Mouse (Mus musculus): ENCODE data around the gene Pnma1. TPM values are rescaled to one million over a fixed set of nuclear protein-coding genes. Genes with fewer than 3 reads are reported as not detected.

The Pnma1 gene
- polyA plus RNA-seq, 1 experiment: 0.46 TPM

- no peaks in the 10 kb centered on the region for H3K27me3 ChIP-seq (ENCODE audit: control insufficient read depth, insufficient read depth, insufficient read length)
- peaks cover 87% of the 10 kb centered on the region for H3K79me2 ChIP-seq (ENCODE audit: control insufficient read depth, insufficient read depth)
- H3K4me3 ChIP-seq: no peak overlapping the region
- peaks cover 20% of the 10 kb centered on the region for H3K36me3 ChIP-seq (ENCODE audit: control insufficient read depth, insufficient read depth)
- no peak overlapping the region for H3ac ChIP-seq (ENCODE audit: control insufficient read depth, insufficient read length)
- no peak overlapping the region for H3K4me2 ChIP-seq (ENCODE audit: low read depth)
- TF ChIP-seq POLR2A (IDR thresholded peaks at IDR 0.05; ENCODE audit: insufficient read length, low read depth) (no peak), MAX (IDR thresholded peaks at IDR 0.05; ENCODE audit: low read depth) (no peak), TCF3 (IDR thresholded peaks at IDR 0.05; ENCODE audit: insufficient read length, low read depth) (no peak), MYOD1 (IDR thresholded peaks at IDR 0.05; ENCODE audit: control insufficient read depth in 1 of 3, insufficient read length in 2 of 3, low read depth in 2 of 3) (no peak), POLR2AphosphoS2 (IDR thresholded peaks at IDR 0.05; ENCODE audit: insufficient read length, low read depth) (no peak), CEBPB (IDR thresholded peaks at IDR 0.05; ENCODE audit: insufficient read depth, poor library complexity, severe bottlenecking) (no peak)
Observed at GRCm38 (mm10) chr12:84172862-84173261, 24.6 kb upstream of the Pnma1 start.

- Histone ChIP-seq H3K79me2 (ENCODE audit: control insufficient read depth, insufficient read depth) (peaks cover 87% of the 10 kb centered on the region), H3K4me2 (ENCODE audit: low read depth) (no peak overlapping the region), H3ac (ENCODE audit: control insufficient read depth, insufficient read length) (no peak overlapping the region), H3K4me3 (no peak overlapping the region), H3K27me3 (ENCODE audit: control insufficient read depth, insufficient read depth, insufficient read length) (no peaks in the 10 kb centered on the region), H3K36me3 (ENCODE audit: control insufficient read depth, insufficient read depth) (peaks cover 20% of the 10 kb centered on the region)
- TF ChIP-seq MAX (IDR thresholded peaks at IDR 0.05; ENCODE audit: low read depth): no peak
Observed at GRCm38 (mm10) chr12:84172216-84172615, 23.9 kb upstream of the Pnma1 start.

- H3ac ChIP-seq (ENCODE audit: control insufficient read depth, insufficient read length): no peak overlapping the region
- no peaks in the 10 kb centered on the region for H3K27me3 ChIP-seq (ENCODE audit: control insufficient read depth, insufficient read depth, insufficient read length)
- peaks cover 91% of the 10 kb centered on the region for H3K79me2 ChIP-seq (ENCODE audit: control insufficient read depth, insufficient read depth)
- H3K36me3 ChIP-seq (ENCODE audit: control insufficient read depth, insufficient read depth): peaks cover 25% of the 10 kb centered on the region
- no peak overlapping the region for H3K4me2 ChIP-seq (ENCODE audit: low read depth)
- H3K4me3 ChIP-seq: no peak overlapping the region
- TF ChIP-seq POLR2A (IDR thresholded peaks at IDR 0.05; ENCODE audit: insufficient read length, low read depth): no peak
- no peak for TF ChIP-seq POLR2AphosphoS2 (IDR thresholded peaks at IDR 0.05; ENCODE audit: insufficient read length, low read depth)
- no peak for TF ChIP-seq TCF3 (IDR thresholded peaks at IDR 0.05; ENCODE audit: insufficient read length, low read depth)
- no peak for TF ChIP-seq MYOD1 (IDR thresholded peaks at IDR 0.05; ENCODE audit: control insufficient read depth in 1 of 3, insufficient read length in 2 of 3, low read depth in 2 of 3)
- TF ChIP-seq MAX (IDR thresholded peaks at IDR 0.05; ENCODE audit: low read depth): no peak
- no peak for TF ChIP-seq TCF12 (IDR thresholded peaks at IDR 0.05; ENCODE audit: insufficient read depth, poor library complexity, severe bottlenecking)
- TF ChIP-seq USF1 (IDR thresholded peaks at IDR 0.05; ENCODE audit: low read depth): no peak
- no peak for TF ChIP-seq MYOG (IDR thresholded peaks at IDR 0.05; ENCODE audit: control insufficient read depth in 1 of 3, insufficient read depth in 1 of 3, insufficient read length in 2 of 3, low read depth in 2 of 3)
- TF ChIP-seq CEBPB (IDR thresholded peaks at IDR 0.05; ENCODE audit: insufficient read depth, poor library complexity, severe bottlenecking): no peak
- TF ChIP-seq E2F4 (IDR thresholded peaks at IDR 0.05; ENCODE audit: insufficient read depth): no peak
- no peak for TF ChIP-seq SRF (IDR thresholded peaks at IDR 0.05; ENCODE audit: control insufficient read depth, insufficient read length, low read depth)
- no peak for TF ChIP-seq REST (IDR thresholded peaks at IDR 0.05; ENCODE audit: insufficient read depth, insufficient read length)
Observed at GRCm38 (mm10) chr12:84170610-84171009, 22.3 kb upstream of the Pnma1 start.

- H3K79me2 ChIP-seq (ENCODE audit: control insufficient read depth, insufficient read depth): peaks cover 75% of the 10 kb centered on the region
- no peak overlapping the region for H3K4me3 ChIP-seq
- H3K36me3 ChIP-seq (ENCODE audit: control insufficient read depth, insufficient read depth): peaks cover 15% of the 10 kb centered on the region
- no peaks in the 10 kb centered on the region for H3K27me3 ChIP-seq (ENCODE audit: control insufficient read depth, insufficient read depth, insufficient read length)
- TF ChIP-seq MAX (IDR thresholded peaks at IDR 0.05; ENCODE audit: low read depth): no peak
- TF ChIP-seq TCF12 (IDR thresholded peaks at IDR 0.05; ENCODE audit: insufficient read depth, poor library complexity, severe bottlenecking): no peak
- TF ChIP-seq SRF (IDR thresholded peaks at IDR 0.05; ENCODE audit: control insufficient read depth, insufficient read length, low read depth): no peak
- TF ChIP-seq MYOG (IDR thresholded peaks at IDR 0.05; ENCODE audit: control insufficient read depth in 1 of 3, insufficient read depth in 1 of 3, insufficient read length in 2 of 3, low read depth in 2 of 3): no peak
- TF ChIP-seq USF1 (IDR thresholded peaks at IDR 0.05; ENCODE audit: low read depth): no peak
- TF ChIP-seq POLR2AphosphoS2 (IDR thresholded peaks at IDR 0.05; ENCODE audit: insufficient read length, low read depth): no peak
- no peak for TF ChIP-seq TCF3 (IDR thresholded peaks at IDR 0.05; ENCODE audit: insufficient read length, low read depth)
- no peak for TF ChIP-seq REST (IDR thresholded peaks at IDR 0.05; ENCODE audit: insufficient read depth, insufficient read length)
- no peak for TF ChIP-seq CEBPB (IDR thresholded peaks at IDR 0.05; ENCODE audit: insufficient read depth, poor library complexity, severe bottlenecking)
- TF ChIP-seq MYOD1 (IDR thresholded peaks at IDR 0.05; ENCODE audit: control insufficient read depth in 1 of 3, insufficient read length in 2 of 3, low read depth in 2 of 3): no peak
- no peak for TF ChIP-seq POLR2A (IDR thresholded peaks at IDR 0.05; ENCODE audit: insufficient read length, low read depth)
- no peak for TF ChIP-seq E2F4 (IDR thresholded peaks at IDR 0.05; ENCODE audit: insufficient read depth)
- no peak overlapping the region for H3K4me2 ChIP-seq (ENCODE audit: low read depth)
- no peak overlapping the region for H3ac ChIP-seq (ENCODE audit: control insufficient read depth, insufficient read length)
Observed at GRCm38 (mm10) chr12:84165631-84166373, 17.5 kb upstream of the Pnma1 start.

- Histone ChIP-seq H3K27me3 (ENCODE audit: control insufficient read depth, insufficient read depth, insufficient read length) (no peaks in the 10 kb centered on the region), H3K36me3 (ENCODE audit: control insufficient read depth, insufficient read depth) (peaks cover 20% of the 10 kb centered on the region), H3K4me2 (ENCODE audit: low read depth) (no peak overlapping the region), H3K4me3 (no peak overlapping the region), H3ac (ENCODE audit: control insufficient read depth, insufficient read length) (no peak overlapping the region), H3K79me2 (ENCODE audit: control insufficient read depth, insufficient read depth) (peaks cover 53% of the 10 kb centered on the region)
- TF ChIP-seq MYOG (IDR thresholded peaks at IDR 0.05; ENCODE audit: control insufficient read depth in 1 of 3, insufficient read depth in 1 of 3, insufficient read length in 2 of 3, low read depth in 2 of 3) (no peak), POLR2A (IDR thresholded peaks at IDR 0.05; ENCODE audit: insufficient read length, low read depth) (no peak)
Observed at GRCm38 (mm10) chr12:84163586-84164110, 15.4 kb upstream of the Pnma1 start.
